Mouse (Mus musculus) gastrocnemius, postnatal 10 days (tissue): ENCODE measurements around the gene Atp6ap2. TPM values are rescaled to one million over a fixed set of nuclear protein-coding genes. Genes with fewer than 3 reads are reported as not detected.

ENCODE experiments used
- total RNA-seq, 2 experiments: library from RNA; stranded (reverse); gene quantifications; 2 replicates each; pipeline ENCODE4 v1.2.3; 2021

Atp6ap2 gene
- total RNA-seq, 2 experiments from 2014 or later: 14.9 to 19.9 TPM

Other genes with a start within 250 kb of the Atp6ap2 start
- gene 1810030O07Rik, start 85.9 kb downstream of the Atp6ap2 start, total RNA-seq: 1 to 10 TPM; 8.3 to 9.9 TPM
- 10 to 100 TPM; 21.8 to 25.6 TPM for gene Med14, start 174.3 kb downstream of the Atp6ap2 start, total RNA-seq